Mouse (Mus musculus): ENCODE data around the gene Igfbp7. TPM values are rescaled to one million over a fixed set of nuclear protein-coding genes. Genes with fewer than 3 reads are reported as not detected.
A peak's percentile ranks its signal among the peaks of the same experiment; 100 is the strongest.
"Not testable (repeated sequence)": the region's sequence is repeated elsewhere in the genome, so short reads cannot be mapped to it uniquely, and the experiment has no call there.

The Igfbp7 gene
- 100 to 1,000 TPM; 532 to 639 (median 602) TPM for total RNA-seq (2022)

GRCm38 (mm10) chr5:77407341-77408298 lies at the start of gene Igfbp7:
TSS of gene Igfbp7 (minus strand) at chr5:77408041.
- peak; percentile 72 for DNase-seq

- DNase-seq = no peak
Observed at GRCm38 (mm10) chr5:77452103-77452502, 44.3 kb upstream of the Igfbp7 start.

- no peak for DNase-seq
Observed at GRCm38 (mm10) chr5:77449531-77449930, 41.7 kb upstream of the Igfbp7 start.

GRCm38 (mm10) chr5:77445431-77445830 lies 37.6 kb upstream of the Igfbp7 start:
- DNase-seq = no peak

- no peak for DNase-seq
Observed at GRCm38 (mm10) chr5:77443889-77444573, 36.2 kb upstream of the Igfbp7 start.

- DNase-seq = no peak
Observed at GRCm38 (mm10) chr5:77442856-77443623, 35.2 kb upstream of the Igfbp7 start.

- DNase-seq = no peak
Observed at GRCm38 (mm10) chr5:77436308-77436707, 28.5 kb upstream of the Igfbp7 start.

- DNase-seq = no peak
Observed at GRCm38 (mm10) chr5:77434060-77434459, 26.2 kb upstream of the Igfbp7 start.

- no peak for DNase-seq
Observed at GRCm38 (mm10) chr5:77433561-77433960, 25.7 kb upstream of the Igfbp7 start.

- DNase-seq = no peak
Observed at GRCm38 (mm10) chr5:77433119-77433518, 25.3 kb upstream of the Igfbp7 start.

GRCm38 (mm10) chr5:77432446-77432845 lies 24.6 kb upstream of the Igfbp7 start:
- no peak for DNase-seq

GRCm38 (mm10) chr5:77431068-77431467 lies 23.2 kb upstream of the Igfbp7 start:
- no peak for DNase-seq

GRCm38 (mm10) chr5:77430471-77430870 lies 22.6 kb upstream of the Igfbp7 start:
- no peak for DNase-seq

- no peak for DNase-seq
Observed at GRCm38 (mm10) chr5:77430049-77430448, 22.2 kb upstream of the Igfbp7 start.

GRCm38 (mm10) chr5:77428526-77428925 lies 20.7 kb upstream of the Igfbp7 start:
- DNase-seq = no peak

- no peak for DNase-seq
Observed at GRCm38 (mm10) chr5:77427986-77428385, 20.1 kb upstream of the Igfbp7 start.

GRCm38 (mm10) chr5:77425721-77426500 lies 18.1 kb upstream of the Igfbp7 start:
- no peak for DNase-seq

- not testable (repeated sequence) for DNase-seq
Observed at GRCm38 (mm10) chr5:77419537-77419936, 11.7 kb upstream of the Igfbp7 start.

GRCm38 (mm10) chr5:77416058-77416457 lies 8.2 kb upstream of the Igfbp7 start:
- DNase-seq = no peak

GRCm38 (mm10) chr5:77408530-77408929 lies 689 bp upstream of the Igfbp7 start:
- no peak for DNase-seq

- DNase-seq = no peak
Observed at GRCm38 (mm10) chr5:77406371-77406871, 1.4 kb downstream of the Igfbp7 start.

Data from adrenal gland, adult 8-10 months (tissue).